Mouse (Mus musculus) adrenal gland, postnatal 10 days (tissue): ENCODE results near the gene Kcnrg. TPM values are rescaled to one million over a fixed set of nuclear protein-coding genes. Genes with fewer than 3 reads are reported as not detected.
A peak's percentile ranks its signal among the peaks of the same experiment; 100 is the strongest.

Experiments
- DNase-seq: peaks from one replicate; pipeline ENCODE4 v3.0.0; 2021; ENCODE audit warnings: mixed read lengths
- microRNA-seq: library from miRNA; unstranded; fragments of <30 nt; microRNA quantifications from one replicate; pipeline ENCODE4 v1.2.0, GENCODE M21; 2021
- total RNA-seq, 2 experiments: library from RNA; stranded (reverse); gene quantifications; 2 replicates each; pipeline ENCODE4 v1.2.3; 2021

Kcnrg gene
- total RNA-seq, 2 experiments from 2014 or later: 0.30 to 0.55 TPM

GRCm38 (mm10) chr14:61645547-61645946, 38.3 kb downstream of the Kcnrg start:
- no peak for DNase-seq

- DNase-seq: peak; percentile 62
Observed at GRCm38 (mm10) chr14:61647182-61647880, 40.1 kb downstream of the Kcnrg start.

- peak; percentile 75 for DNase-seq
Observed at GRCm38 (mm10) chr14:61647881-61648684, 40.8 kb downstream of the Kcnrg start.

GRCm38 (mm10) chr14:61648685-61649504, 41.6 kb downstream of the Kcnrg start:
- peak; percentile 98 for DNase-seq

GRCm38 (mm10) chr14:61650291-61650960, 43.2 kb downstream of the Kcnrg start:
- peak; percentile 69 for DNase-seq

GRCm38 (mm10) chr14:61656469-61656868, 49.2 kb downstream of the Kcnrg start:
- no peak for DNase-seq

- DNase-seq: no peak
Observed at GRCm38 (mm10) chr14:61661496-61661895, 54.2 kb downstream of the Kcnrg start.

- DNase-seq: no peak
Observed at GRCm38 (mm10) chr14:61662307-61662706, 55.0 kb downstream of the Kcnrg start.

Small RNA genes within 50 kb of the gene (microRNA-seq; reads per million reads assigned to microRNA genes)
- gene Mir15a (1,457 reads per million, percentile 80 among the genes with 10 or more reads in this experiment), gene Mir16-1 (1,030 reads per million, percentile 74 among the genes with 10 or more reads in this experiment)

Other genes with a start within 250 kb of the Kcnrg start
- gene Ebpl, start 247.0 kb upstream of the Kcnrg start, total RNA-seq: 1 to 10 TPM; 6.6 to 7.1 TPM
- 10 to 100 TPM; 28.8 to 34.1 TPM for gene Kpna3, start 167.6 kb upstream of the Kcnrg start, total RNA-seq
- gene Spryd7, start 50.6 kb upstream of the Kcnrg start, total RNA-seq: 10 to 100 TPM; 17.2 to 18.8 TPM
- 10 to 100 TPM in 1 of 2 experiments, 1 to 10 TPM in 1; 7.4 to 10.7 TPM for gene Trim13, start 9.2 kb upstream of the Kcnrg start, total RNA-seq